Mouse (Mus musculus) leukemia stem cell, adult 10-12 weeks (primary cell): Measurements from ENCODE around the gene Olfr46. TPM values are rescaled to one million over a fixed set of nuclear protein-coding genes. Genes with fewer than 3 reads are reported as not detected.

Source experiments
- polyA plus RNA-seq: library from polyadenylated mRNA; stranded (reverse); fragments of >175 nt; gene quantifications from 2 replicates; pipeline ENCODE4 v1.2.3, GENCODE M21; 2012; ENCODE audit warnings: low replicate concordance

The Olfr46 gene
- not detected in 2 replicates for polyA plus RNA-seq

GRCm38 (mm10) chr7:140600969-140601368 is at the start of gene Olfr46:
Gene Olfr46, plus strand, starts transcription at chr7:140601269.

GRCm38 (mm10) chr7:140567586-140567985 is 33.5 kb upstream of the Olfr46 start, which contains the start of gene Olfr538:
Gene Olfr538, plus strand, starts transcription at chr7:140567886.

GRCm38 (mm10) chr7:140628670-140629069 is 27.6 kb downstream of the Olfr46 start, which contains the start of gene Olfr61:
Gene Olfr61, plus strand, starts transcription at chr7:140628970.

GRCm38 (mm10) chr7:140646152-140646551 is 45.1 kb downstream of the Olfr46 start, which contains the start of gene Olfr53:
Gene Olfr53, plus strand, starts transcription at chr7:140646452.

GRCm38 (mm10) chr7:140659630-140660029 is 58.6 kb downstream of the Olfr46 start, which contains the start of gene Olfr539:
Gene Olfr539, plus strand, starts transcription at chr7:140659930.

Other genes starting within 250 kb of the Olfr46 start
- gene Olfr60, start 239.6 kb upstream of the Olfr46 start, polyA plus RNA-seq, result 0.06 TPM in 1 of 2 replicates, not detected in the other
- not detected in 2 replicates for gene Olfr530, start 224.9 kb upstream of the Olfr46 start, polyA plus RNA-seq
- gene Olfr531, start 198.4 kb upstream of the Olfr46 start, polyA plus RNA-seq, result not detected in 2 replicates
- not detected in 2 replicates for gene Olfr532, start 179.6 kb upstream of the Olfr46 start, polyA plus RNA-seq
- gene Olfr533, start 137.9 kb upstream of the Olfr46 start, polyA plus RNA-seq, result not detected in 2 replicates
- gene Olfr535, start 117.1 kb upstream of the Olfr46 start, polyA plus RNA-seq, result not detected in 2 replicates
- gene Olfr536, start 93.9 kb upstream of the Olfr46 start, polyA plus RNA-seq, result not detected in 2 replicates
- not detected in 2 replicates for gene Olfr538, start 33.4 kb upstream of the Olfr46 start, polyA plus RNA-seq
- not detected in 2 replicates for gene Olfr61, start 27.7 kb downstream of the Olfr46 start, polyA plus RNA-seq
- gene Olfr53, start 45.2 kb downstream of the Olfr46 start, polyA plus RNA-seq, result not detected in 2 replicates
- not detected in 2 replicates for gene Olfr539, start 58.7 kb downstream of the Olfr46 start, polyA plus RNA-seq
- not detected in 2 replicates for gene Olfr45, start 80.7 kb downstream of the Olfr46 start, polyA plus RNA-seq
- gene Olfr541, start 96.0 kb downstream of the Olfr46 start, polyA plus RNA-seq, result not detected in 2 replicates
- not detected in 2 replicates for gene Cyp2e1, start 162.5 kb downstream of the Olfr46 start, polyA plus RNA-seq
- gene Syce1, start 186.6 kb downstream of the Olfr46 start, polyA plus RNA-seq, result not detected in 2 replicates
- gene Zfp941, start 220.9 kb downstream of the Olfr46 start, polyA plus RNA-seq, result not detected in 2 replicates
- not detected in 2 replicates for gene Urah, start 233.7 kb downstream of the Olfr46 start, polyA plus RNA-seq
- gene Scgb1c1, start 244.3 kb downstream of the Olfr46 start, polyA plus RNA-seq, result not detected in 2 replicates
- gene Odf3, start 246.5 kb downstream of the Olfr46 start, polyA plus RNA-seq, result not detected in 2 replicates